Mouse (Mus musculus) G1E (cell line): ENCODE data around the gene Optc.

ENCODE experiments used
- CTCF ChIP-seq: IDR thresholded peaks from 2 replicates; pipeline ENCODE4 v1.5.1; 2012; ENCODE audit warnings: low read depth, low read length, inconsistent platforms, mixed read lengths
- GATA1 ChIP-seq: IDR thresholded peaks from 2 replicates; pipeline ENCODE4 v1.6.1; 2012; ENCODE audit warnings: borderline replicate concordance, low read length, inconsistent platforms, mixed read lengths
- GATA2 ChIP-seq: IDR thresholded peaks from 2 replicates; pipeline ENCODE4 v1.6.1; 2012; ENCODE audit warnings: low read depth, low read length, inconsistent platforms, borderline replicate concordance
- POLR2AphosphoS5 ChIP-seq: IDR thresholded peaks from 2 replicates; pipeline ENCODE4 v1.6.1; 2012; ENCODE audit warnings: low read depth, low read length, inconsistent platforms; ENCODE audit not compliant: insufficient replicate concordance
- TAL1 ChIP-seq: conservative IDR thresholded peaks from 2 replicates; pipeline ENCODE4 v1.6.1; 2012; ENCODE audit warnings: low read depth, low read length, inconsistent platforms, mixed read lengths

DNA sequence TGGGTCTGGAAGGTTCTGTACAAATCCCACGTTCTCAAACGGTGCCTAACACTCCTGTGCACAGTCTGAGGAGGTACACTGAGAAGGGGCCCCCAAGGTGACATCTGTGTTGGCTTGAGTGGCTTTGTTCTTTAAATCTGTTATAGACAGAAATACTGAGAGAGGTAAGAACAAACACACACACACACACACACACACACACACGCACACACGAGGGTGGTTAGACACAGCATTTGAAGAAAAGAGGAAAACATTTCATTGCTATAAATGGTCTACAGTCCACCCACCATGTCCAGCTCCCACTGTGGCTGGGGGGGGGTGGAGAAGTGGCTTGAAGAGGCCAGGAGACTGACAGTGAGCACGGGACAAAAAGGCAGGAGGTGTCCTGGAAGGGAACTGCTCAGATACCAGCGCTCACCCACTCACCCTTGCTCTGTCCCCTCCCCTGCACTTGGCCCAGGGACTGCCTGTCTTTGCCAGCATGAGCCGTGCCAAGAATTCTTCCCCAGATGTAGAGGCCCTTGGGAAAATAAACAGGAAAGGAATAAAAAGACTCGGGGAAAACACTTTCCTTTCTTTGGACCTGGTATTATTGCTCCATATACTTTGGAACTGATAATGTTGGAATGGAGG, 8.0 kb upstream of the Optc start:
- TF ChIP-seq CTCF (no peak), POLR2AphosphoS5 (no peak), GATA1 (no peak), TAL1 (no peak), GATA2 (no peak)
